Mouse (Mus musculus): ENCODE data around the gene Ttll11. TPM values are rescaled to one million over a fixed set of nuclear protein-coding genes. Genes with fewer than 3 reads are reported as not detected.

The Ttll11 gene
- polyA plus RNA-seq, 1 experiment from 2014 or later = 0.19 TPM

DNA sequence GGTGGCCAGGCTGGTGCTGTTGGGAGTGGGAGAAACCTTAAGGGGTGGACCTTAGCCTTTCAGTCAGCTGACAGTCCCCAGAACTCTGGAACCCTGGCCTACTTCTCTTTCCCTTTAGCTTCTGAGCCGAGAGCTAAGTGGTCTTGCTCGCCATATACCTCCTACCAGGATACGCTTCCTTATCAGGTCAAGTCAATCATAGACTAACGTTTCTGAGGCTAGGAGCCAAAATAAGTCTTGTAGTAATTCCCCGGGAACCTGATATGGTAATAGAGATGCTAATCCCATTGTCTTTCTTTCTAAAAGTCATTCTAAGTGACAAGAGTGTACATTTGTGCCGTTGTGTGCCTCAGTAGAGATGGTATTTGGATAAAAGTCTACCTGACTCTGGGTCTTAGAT lies 156.1 kb downstream of the Ttll11 start:
- H3K79me2 ChIP-seq (ENCODE audit: inconsistent target) = no peaks in the 10 kb centered on the region
- H3K4me3 ChIP-seq (ENCODE audit: inconsistent target) = no peak overlapping the region
- H3K27ac ChIP-seq = no peak overlapping the region
- WGBS (ENCODE audit: missing documents) = 92% methylated on average over 6 of the region's 6 CpGs
- H3K36me3 ChIP-seq (ENCODE audit: inconsistent target) = no peaks in the 10 kb centered on the region

DNA sequence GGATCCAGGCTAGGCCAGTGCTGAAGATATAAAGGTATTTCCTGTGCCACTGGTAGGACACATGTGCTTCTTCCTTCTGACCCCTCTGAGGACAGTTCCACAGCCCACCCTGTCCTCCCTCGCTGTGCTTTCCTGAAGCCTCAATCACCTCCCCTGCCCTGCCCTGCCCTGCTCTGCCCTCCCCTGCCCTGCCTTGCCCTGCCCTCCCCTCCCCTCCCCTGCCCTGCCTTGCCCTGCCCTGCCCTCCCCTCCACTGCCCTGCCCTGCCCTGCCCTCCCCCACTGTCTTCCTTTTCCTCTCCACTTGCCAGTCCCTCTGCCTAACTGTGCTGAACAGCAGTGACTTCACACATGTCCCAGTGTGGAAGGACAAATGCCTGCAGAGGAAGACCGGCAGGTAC lies 160.8 kb downstream of the Ttll11 start:
- H3K27ac ChIP-seq = no peak overlapping the region
- WGBS (ENCODE audit: missing documents) = 36% methylated on average over 2 of the region's 2 CpGs
- no peaks in the 10 kb centered on the region for H3K36me3 ChIP-seq (ENCODE audit: inconsistent target)
- no peak overlapping the region for H3K4me3 ChIP-seq (ENCODE audit: inconsistent target)
- no peaks in the 10 kb centered on the region for H3K79me2 ChIP-seq (ENCODE audit: inconsistent target)

DNA sequence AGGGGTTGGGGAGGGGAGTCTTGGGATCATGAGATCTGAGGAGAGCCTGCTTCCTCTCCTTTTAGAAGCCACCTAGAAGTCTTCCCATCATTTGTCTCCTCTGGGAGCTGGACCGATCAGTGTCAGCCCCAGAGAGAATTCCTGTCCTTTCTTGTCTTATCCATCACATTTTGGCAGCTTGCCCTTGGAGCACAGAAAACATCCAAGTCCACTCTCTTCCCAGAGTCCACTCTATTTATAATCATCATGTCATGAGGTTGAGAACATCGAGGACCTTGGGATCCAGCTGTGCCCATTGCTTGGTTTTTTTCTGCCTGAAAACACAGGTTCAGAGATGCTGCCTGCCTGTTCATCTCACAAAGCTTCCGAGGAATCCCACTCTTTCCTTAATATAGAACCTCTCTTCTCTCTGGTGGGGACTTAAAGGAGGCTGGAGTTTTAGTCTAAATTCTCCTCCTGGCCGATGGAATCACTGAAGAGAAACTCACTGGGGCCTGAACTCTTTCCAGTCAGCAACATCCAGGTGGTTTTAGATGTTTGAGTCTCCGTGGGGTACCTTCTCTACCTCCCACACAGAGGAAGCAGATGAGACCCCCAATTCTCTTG lies 163.6 kb downstream of the Ttll11 start:
- Histone ChIP-seq H3K36me3 (ENCODE audit: inconsistent target) (no peaks in the 10 kb centered on the region), H3K79me2 (ENCODE audit: inconsistent target) (no peaks in the 10 kb centered on the region), H3K27ac (no peak overlapping the region), H3K4me3 (ENCODE audit: inconsistent target) (no peak overlapping the region)
- WGBS (ENCODE audit: missing documents) = 90% methylated on average over 5 of the region's 5 CpGs

DNA sequence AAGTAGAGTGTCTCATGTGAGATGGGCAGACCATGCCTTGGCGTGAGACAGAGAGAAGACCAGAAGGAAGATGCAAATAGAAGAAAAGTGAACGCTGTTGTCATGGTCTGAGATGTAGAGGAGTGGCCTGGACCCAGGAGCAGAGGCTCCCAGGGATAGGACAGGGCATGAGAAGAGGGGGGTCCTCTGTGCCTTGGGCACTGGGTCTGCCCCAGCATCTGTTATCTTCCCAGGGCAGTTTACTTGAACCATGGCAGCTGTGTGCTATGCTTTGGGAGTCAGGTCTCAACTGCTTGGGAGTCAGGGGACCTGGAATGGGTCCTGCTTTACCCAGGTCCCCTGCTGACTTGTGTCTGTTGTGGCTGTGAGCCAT lies 167.2 kb downstream of the Ttll11 start:
- Histone ChIP-seq H3K79me2 (ENCODE audit: inconsistent target) (no peaks in the 10 kb centered on the region), H3K4me3 (ENCODE audit: inconsistent target) (no peak overlapping the region), H3K27ac (no peak overlapping the region), H3K36me3 (ENCODE audit: inconsistent target) (no peaks in the 10 kb centered on the region)
- 96% methylated on average over 2 of the region's 2 CpGs for WGBS (ENCODE audit: missing documents)

DNA sequence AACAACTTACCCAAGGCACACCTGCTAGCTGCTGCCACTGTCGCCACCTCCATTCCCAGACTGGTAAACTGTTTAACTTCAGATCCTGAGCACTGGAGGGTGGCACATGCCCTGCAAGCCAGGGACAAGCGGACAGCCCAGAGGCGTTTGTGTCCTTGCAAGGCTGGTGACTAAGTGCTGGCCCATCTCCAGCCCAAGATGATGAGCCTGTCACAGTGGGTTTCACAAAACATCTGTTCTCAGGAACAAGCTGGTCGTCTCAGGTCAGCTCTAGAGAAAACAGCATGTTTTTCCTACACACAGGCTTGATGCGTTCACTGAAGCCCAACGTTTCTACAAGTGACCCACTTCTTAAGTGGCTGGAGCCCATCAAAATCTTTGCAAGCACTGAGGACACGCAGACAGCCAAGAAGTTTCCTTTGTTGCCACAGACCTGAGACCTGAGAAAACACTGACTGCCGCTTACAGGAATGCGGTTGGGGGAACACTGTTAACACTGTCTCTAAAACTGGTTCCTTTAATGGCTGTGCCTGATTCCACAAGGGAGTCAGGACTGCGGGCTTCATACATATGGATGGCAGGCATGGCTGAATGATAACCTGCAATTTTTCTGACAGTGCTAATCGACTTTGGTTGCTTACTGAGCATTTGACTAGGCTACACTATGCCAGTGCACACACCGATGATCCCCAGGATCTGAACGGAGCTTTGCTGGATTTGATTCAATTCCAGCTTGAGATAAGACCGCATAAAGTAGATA lies 167.7 kb downstream of the Ttll11 start:
- Histone ChIP-seq H3K79me2 (ENCODE audit: inconsistent target) (no peaks in the 10 kb centered on the region), H3K36me3 (ENCODE audit: inconsistent target) (no peaks in the 10 kb centered on the region), H3K27ac (no peak overlapping the region), H3K4me3 (ENCODE audit: inconsistent target) (no peak overlapping the region)
- WGBS (ENCODE audit: missing documents) = 78% methylated on average over 14 of the region's 14 CpGs

DNA sequence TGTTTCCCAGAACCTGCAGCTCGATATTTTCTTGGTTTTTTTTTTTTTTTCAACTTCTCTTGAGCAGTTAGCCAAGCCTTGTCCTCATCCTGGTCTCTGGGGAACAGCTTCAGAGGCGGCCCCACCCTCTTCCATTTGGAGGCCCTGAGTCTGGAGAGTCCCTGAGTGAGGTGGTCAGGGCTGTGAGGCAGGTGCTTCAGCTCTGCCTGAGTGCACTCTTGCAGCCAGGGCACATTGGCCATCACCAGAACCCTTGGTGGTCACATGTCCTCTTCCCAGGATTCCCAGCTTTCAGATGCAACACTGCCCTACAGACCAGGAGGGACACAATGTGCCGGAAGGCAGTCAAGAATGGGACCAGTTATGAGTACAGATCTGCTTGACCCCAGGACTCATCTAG lies 169.7 kb downstream of the Ttll11 start:
- Histone ChIP-seq H3K79me2 (ENCODE audit: inconsistent target) (no peaks in the 10 kb centered on the region), H3K4me3 (ENCODE audit: inconsistent target) (no peak overlapping the region), H3K36me3 (ENCODE audit: inconsistent target) (no peaks in the 10 kb centered on the region), H3K27ac (no peak overlapping the region)
- 84% methylated on average over 3 of the region's 3 CpGs for WGBS (ENCODE audit: missing documents)

DNA sequence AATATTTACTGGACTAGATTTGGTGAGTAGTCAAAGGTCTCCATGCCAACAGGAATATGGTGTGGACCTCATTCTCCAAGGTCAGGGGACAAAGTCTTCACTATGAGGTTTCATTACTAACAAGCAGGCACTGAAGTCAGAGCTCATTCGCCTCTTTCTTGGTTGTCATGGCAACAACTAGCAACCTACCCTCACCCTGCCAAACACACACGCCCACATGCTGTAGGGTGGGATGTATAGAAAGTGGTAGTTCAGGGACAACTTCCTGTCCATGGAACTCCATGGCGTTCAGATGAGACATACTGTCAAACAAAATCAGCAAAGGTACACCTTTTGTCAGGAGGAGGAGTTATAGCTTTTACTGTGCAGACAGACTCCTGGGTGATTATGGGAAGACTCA lies 170.6 kb downstream of the Ttll11 start:
- 73% methylated on average over 3 of the region's 3 CpGs for WGBS (ENCODE audit: missing documents)
- Histone ChIP-seq H3K79me2 (ENCODE audit: inconsistent target) (no peaks in the 10 kb centered on the region), H3K4me3 (ENCODE audit: inconsistent target) (no peak overlapping the region), H3K27ac (no peak overlapping the region), H3K36me3 (ENCODE audit: inconsistent target) (no peaks in the 10 kb centered on the region)

DNA sequence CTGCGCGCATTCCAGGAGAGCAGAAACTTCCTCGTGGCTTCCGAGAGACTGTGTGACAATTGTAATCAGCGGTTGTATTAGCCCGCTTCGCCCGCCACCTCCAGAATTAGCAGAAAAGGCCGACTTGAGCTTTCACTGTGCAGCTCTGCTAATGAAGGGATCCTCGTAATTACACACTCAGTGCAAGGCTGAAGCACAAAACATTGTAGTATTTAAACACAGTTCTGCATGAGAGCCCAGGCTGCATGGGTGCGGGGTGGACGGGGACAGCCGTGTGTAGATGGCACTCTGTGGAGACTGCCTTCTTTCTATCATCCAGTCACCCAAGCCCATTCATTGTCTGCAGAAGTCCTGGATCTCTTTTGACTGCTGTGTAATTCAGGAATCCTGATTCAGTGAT lies 173.8 kb downstream of the Ttll11 start:
- WGBS (ENCODE audit: missing documents) = 86% methylated on average over 13 of the region's 13 CpGs

DNA sequence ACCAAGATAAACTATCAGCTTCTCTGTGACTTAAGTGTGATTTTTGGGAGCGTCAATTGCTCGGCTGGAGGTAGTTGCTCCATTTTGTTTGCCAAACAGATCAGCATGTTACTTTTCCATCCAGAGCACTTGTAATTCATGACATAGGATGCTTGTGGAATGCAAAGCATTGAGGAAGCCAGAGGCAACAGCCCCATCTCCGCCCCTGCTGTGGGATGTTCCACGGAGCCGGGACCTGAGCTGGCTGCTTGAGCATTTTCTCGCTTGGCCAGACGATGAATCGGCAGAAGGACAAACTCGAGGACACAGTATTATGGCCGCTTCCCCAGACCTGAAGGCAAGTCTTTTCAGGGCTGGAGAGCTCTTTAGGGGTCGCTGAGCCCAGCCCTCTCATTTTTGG lies 176.6 kb downstream of the Ttll11 start:
- 93% methylated on average over 11 of the region's 11 CpGs for WGBS (ENCODE audit: missing documents)
- H3K4me3 ChIP-seq (ENCODE audit: inconsistent target) = no peak overlapping the region
- H3K27ac ChIP-seq = no peak overlapping the region
- H3K36me3 ChIP-seq (ENCODE audit: inconsistent target) = no peaks in the 10 kb centered on the region
- no peaks in the 10 kb centered on the region for H3K79me2 ChIP-seq (ENCODE audit: inconsistent target)

More for the DNA sequence above, 173.8 kb downstream of the Ttll11 start:
- Histone ChIP-seq H3K79me2 (ENCODE audit: inconsistent target) (no peaks in the 10 kb centered on the region), H3K27ac (no peak overlapping the region), H3K36me3 (ENCODE audit: inconsistent target) (no peaks in the 10 kb centered on the region), H3K4me3 (ENCODE audit: inconsistent target) (no peak overlapping the region)

DNA sequence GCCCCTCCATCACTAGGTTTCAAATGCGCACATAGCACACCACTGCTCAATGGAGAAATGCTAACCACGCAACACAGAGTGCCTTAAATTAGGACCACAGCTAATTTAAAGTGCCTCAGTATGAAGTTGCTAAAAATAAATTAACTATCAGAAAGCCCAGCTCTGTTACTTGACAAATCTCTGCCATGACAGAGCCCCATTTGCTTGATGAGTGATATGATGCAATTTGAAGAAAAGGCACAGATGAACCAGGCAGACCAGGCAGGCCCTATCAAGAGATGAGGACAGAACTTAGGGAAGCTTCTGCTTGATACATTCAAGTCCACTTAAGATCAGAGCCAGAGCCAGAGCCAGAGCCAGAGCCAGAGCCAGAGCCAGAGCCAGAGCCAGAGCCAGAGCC lies 178.0 kb downstream of the Ttll11 start:
- Histone ChIP-seq H3K27ac (no peak overlapping the region), H3K4me3 (ENCODE audit: inconsistent target) (no peak overlapping the region), H3K79me2 (ENCODE audit: inconsistent target) (no peaks in the 10 kb centered on the region), H3K36me3 (ENCODE audit: inconsistent target) (no peaks in the 10 kb centered on the region)
- 97% methylated on average over 2 of the region's 2 CpGs for whole genome bisulfite sequencing (ENCODE audit: missing documents)

DNA sequence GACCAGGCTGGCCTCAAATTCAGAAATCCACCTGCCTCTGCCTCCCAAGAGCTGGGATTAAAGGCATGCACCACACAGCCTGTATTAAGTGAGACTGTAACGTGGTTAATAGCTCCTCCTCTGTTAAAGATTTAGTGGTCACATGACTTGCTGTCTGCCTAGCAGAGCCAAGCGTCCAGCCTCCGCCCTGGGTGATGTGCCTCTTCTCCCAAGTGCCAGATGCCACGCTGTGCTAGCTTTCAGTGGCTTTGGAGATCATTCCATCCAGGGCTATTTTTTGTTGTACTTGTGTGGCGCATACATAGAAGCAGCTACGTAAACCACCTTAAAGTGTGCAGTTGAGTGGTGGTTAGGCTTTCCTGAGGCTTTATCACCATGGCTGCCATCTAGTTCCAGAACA lies 180.6 kb downstream of the Ttll11 start:
- 94% methylated on average over 6 of the region's 6 CpGs for WGBS (ENCODE audit: missing documents)
- Histone ChIP-seq H3K4me3 (ENCODE audit: inconsistent target) (no peak overlapping the region), H3K79me2 (ENCODE audit: inconsistent target) (no peaks in the 10 kb centered on the region), H3K27ac (no peak overlapping the region), H3K36me3 (ENCODE audit: inconsistent target) (no peaks in the 10 kb centered on the region)

DNA sequence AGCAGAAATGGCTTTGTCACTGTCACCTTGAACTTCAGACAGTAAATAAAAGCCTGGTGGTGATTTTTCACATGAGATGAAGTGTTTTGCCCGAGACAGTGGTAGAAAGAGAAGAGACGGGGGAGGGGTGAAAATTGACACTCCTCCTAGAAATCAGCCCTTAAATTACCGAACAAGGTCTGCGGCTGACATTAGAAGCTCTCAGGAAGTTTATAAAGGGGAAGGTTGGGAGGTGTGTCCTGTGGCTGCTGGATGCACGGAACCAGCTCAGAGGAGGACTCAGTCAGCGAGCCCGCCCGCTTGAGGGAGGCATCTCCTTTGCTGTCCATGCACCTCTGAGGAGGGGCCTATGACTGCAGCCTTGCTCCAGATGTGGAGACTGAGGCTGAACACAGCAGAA lies 181.7 kb downstream of the Ttll11 start:
- H3K27ac ChIP-seq = no peak overlapping the region
- no peak overlapping the region for H3K4me3 ChIP-seq (ENCODE audit: inconsistent target)
- 61% methylated on average over 8 of the region's 8 CpGs for WGBS (ENCODE audit: missing documents)
- no peaks in the 10 kb centered on the region for H3K79me2 ChIP-seq (ENCODE audit: inconsistent target)
- no peaks in the 10 kb centered on the region for H3K36me3 ChIP-seq (ENCODE audit: inconsistent target)

DNA sequence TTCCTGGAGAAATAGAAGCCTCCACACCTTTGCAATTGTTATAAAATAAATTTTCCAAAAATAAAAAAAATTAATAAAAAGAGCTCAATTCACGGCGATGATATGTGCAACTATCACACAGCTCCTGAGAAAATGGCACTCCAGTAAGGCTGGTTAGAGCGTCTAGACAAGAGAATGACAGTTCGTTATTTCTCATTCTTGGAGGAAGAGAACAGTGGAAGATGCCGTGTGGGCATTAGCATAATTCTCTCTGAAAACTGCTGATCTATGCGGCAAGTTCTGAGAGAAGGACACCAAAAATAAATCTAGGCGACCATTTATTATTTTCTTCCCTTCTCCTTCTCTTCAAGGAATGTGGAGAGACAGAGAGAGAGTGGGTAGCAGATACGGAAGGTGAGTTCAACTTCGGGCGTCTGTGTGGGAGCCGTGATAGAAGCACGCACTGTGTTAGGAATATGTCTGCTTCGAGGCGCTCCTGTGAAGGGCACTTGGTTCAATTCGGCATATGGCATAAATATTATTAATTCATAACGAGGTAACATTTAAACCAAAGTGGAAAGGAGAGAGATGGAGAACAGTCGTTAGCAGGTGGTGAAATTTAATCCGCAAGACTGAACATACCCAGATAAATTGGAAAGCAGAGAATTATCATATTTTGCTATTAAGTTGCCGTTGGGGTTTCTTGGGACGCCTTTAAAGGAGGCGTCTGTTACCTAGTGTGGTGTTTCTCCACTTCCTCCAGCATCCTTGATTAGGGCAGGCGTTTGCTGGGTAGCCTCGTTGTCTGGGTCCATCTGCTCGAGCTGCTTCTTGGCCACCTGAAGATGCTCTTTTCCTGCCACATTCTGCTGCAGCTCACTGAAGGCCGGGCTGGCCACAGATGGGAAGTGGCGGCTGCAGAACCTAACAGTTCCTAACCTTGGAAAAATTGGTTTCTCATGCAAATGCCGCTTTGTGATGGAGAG lies 190.1 kb downstream of the Ttll11 start:
- 90% methylated on average over 27 of the region's 27 CpGs for WGBS (ENCODE audit: missing documents)
- H3K79me2 ChIP-seq (ENCODE audit: inconsistent target) = no peaks in the 10 kb centered on the region
- no peaks in the 10 kb centered on the region for H3K36me3 ChIP-seq (ENCODE audit: inconsistent target)
- H3K4me3 ChIP-seq (ENCODE audit: inconsistent target) = no peak overlapping the region
- H3K27ac ChIP-seq = no peak overlapping the region

DNA sequence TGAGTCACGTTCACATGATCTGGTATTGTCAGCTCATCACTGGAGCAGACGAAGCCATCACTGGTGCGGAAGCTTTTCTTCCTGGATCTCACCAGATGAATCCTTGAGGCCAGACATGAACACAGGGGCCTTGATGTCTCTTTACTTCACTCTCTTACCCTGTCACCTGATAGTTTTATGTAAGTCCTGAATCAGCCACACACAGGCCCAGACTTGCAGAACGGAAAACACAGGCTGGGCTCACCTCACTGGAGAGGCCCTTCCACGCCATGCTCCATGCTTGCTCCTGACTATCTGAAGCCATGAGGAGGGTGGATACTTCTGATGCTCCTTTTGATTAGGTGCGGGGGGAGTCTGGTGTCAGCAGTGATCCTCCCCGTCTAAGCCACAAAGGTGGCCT lies 193.8 kb downstream of the Ttll11 start:
- WGBS (ENCODE audit: missing documents) = 89% methylated on average over 7 of the region's 7 CpGs
- Histone ChIP-seq H3K36me3 (ENCODE audit: inconsistent target) (no peaks in the 10 kb centered on the region), H3K27ac (no peak overlapping the region), H3K79me2 (ENCODE audit: inconsistent target) (no peaks in the 10 kb centered on the region), H3K4me3 (ENCODE audit: inconsistent target) (no peak overlapping the region)

DNA sequence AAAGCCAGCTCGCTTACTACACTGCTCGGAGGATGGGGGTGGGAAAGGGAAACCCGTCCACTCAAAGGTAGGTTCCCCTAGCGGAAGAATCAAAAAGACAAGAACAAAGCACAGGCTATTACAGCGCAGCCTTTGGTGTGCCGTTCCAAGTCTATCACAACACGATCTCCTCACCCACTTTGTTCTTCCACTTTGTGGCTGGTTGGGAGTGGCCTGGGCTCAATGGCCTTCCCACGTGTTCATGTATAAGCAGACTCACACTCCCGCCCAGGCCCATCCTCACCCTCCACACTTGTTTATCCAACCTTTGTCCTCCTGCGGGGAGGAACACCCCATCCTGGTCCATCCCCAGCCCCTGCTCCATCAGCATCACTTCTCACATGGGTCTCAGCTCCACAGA lies 196.3 kb downstream of the Ttll11 start:
- Histone ChIP-seq H3K36me3 (ENCODE audit: inconsistent target) (no peaks in the 10 kb centered on the region), H3K79me2 (ENCODE audit: inconsistent target) (no peaks in the 10 kb centered on the region), H3K4me3 (ENCODE audit: inconsistent target) (no peak overlapping the region), H3K27ac (no peak overlapping the region)
- WGBS (ENCODE audit: missing documents) = 94% methylated on average over 9 of the region's 10 CpGs
